Mouse (Mus musculus) neural tube, embryonic 10.5 days (tissue): ENCODE measurements around the gene Tcf25.
"Not testable (repeated sequence)": the region's sequence is repeated elsewhere in the genome, so short reads cannot be mapped to it uniquely, and the experiment has no call there.

Source experiments
- DNase-seq: peaks from one replicate; pipeline ENCODE4 v3.0.0-alpha.2; 2017; ENCODE audit warnings: low spot score; ENCODE audit errors: extremely low spot score

The Tcf25 gene

GRCm38 (mm10) chr8:123410788-123411187, 37.2 kb downstream of the Tcf25 start:
- DNase-seq = no peak

- DNase-seq = peak; percentile 72
These were observed 37.7 kb downstream of the Tcf25 start, which contains the start of gene Tubb3 for GRCm38 (mm10) chr8:123411246-123411645. TSS of gene Tubb3 (plus strand) at chr8:123411424.

GRCm38 (mm10) chr8:123411781-123412327, 38.3 kb downstream of the Tcf25 start:
- no peak for DNase-seq

- DNase-seq = peak; percentile 56
These were observed 39.1 kb downstream of the Tcf25 start for GRCm38 (mm10) chr8:123412560-123413170.

- peak; percentile 58 for DNase-seq
These were observed 40.7 kb downstream of the Tcf25 start for GRCm38 (mm10) chr8:123414255-123414654.

DNA sequence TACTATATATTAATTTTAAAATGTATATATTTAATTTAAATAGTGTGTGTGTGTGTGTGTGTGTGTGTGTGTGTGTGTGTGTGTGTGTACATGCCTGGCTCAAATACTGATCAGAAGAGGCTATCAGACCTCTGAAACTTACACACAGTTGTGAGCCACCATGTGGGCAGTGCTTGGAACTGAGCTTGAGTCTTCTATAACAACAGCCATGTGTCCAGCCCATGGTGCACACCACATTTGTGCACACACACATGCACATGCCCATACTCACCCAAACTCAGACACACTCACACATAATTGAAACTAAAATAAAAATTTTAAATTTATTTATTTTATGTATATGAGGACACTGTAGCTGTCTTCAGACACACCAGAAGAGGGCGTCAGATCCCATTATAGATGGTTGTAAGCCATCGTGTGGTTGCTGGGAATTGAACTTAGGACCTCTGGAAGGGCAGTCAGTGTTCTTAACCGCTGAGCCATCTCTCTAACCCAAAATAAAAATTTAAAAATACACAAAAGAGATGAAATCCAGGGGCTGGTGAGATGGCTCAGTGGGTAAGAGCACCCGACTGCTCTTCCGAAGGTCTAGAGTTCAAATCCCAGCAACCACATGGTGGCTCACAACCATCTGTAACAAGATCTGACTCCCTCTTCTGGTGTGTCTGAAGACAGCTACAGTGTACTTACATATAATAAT, 41.6 kb downstream of the Tcf25 start:
- not testable (repeated sequence) for DNase-seq

GRCm38 (mm10) chr8:123415967-123416943, 42.7 kb downstream of the Tcf25 start:
- DNase-seq = no peak

DNA sequence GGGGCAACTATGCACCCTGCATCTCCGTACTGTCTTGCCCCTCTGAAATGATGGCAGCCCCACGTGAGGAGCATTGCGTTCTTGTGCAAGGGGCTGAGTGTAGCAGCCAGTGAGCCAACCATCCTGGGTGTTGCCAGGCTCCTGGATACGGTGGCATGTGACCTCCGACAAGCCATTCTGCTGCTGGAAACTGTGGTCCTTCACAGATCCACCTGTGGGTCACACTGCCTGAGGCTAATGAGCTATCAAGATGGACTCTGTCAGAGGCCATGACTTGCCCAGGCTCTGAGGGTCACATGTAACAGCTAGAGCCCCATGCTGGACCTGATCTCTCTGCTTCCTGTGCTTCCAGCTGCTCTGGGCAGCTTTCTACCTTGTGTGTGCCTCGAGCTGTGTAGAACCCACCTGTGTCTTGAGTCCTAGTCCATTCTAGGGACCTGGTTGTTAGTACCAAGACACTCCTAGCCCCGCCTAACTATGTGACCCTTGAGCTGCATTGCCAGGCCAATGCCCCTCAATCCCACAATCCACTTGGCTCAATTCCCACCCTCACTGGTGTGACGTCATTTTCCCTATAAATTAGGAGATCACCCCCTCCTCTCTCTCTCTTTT, 43.5 kb downstream of the Tcf25 start:
- no peak for DNase-seq

- DNase-seq = no peak
These were observed 46.2 kb downstream of the Tcf25 start for GRCm38 (mm10) chr8:123419711-123420110.

DNA sequence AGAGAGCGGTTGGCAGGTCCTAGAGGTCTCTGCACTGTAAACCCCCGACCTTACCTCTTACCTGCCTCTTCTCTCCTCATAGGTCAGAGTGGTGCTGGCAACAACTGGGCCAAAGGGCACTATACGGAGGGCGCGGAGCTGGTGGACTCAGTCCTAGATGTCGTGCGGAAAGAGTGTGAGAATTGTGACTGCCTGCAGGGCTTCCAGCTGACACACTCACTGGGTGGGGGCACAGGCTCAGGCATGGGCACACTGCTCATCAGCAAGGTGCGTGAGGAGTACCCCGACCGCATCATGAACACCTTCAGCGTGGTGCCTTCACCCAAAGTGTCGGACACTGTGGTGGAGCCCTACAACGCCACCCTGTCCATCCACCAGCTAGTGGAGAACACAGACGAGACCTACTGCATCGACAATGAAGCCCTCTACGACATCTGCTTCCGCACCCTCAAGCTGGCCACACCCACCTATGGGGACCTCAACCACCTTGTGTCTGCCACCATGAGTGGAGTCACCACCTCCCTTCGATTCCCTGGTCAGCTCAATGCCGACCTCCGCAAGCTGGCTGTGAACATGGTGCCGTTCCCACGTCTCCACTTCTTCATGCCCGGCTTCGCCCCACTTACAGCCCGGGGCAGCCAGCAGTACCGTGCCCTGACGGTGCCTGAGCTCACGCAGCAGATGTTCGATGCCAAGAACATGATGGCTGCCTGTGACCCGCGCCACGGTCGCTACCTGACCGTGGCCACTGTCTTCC, 47.1 kb downstream of the Tcf25 start:
- no peak for DNase-seq

DNA sequence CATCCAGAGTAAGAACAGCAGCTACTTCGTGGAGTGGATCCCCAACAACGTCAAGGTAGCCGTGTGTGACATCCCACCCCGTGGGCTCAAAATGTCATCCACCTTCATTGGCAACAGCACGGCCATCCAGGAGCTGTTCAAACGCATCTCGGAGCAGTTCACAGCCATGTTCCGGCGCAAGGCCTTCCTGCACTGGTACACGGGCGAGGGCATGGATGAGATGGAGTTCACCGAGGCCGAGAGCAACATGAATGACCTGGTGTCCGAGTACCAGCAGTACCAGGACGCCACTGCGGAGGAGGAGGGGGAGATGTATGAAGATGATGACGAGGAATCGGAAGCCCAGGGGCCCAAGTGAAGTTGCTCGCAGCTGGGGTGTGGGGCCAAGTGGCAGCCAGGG, 47.8 kb downstream of the Tcf25 start:
- DNase-seq = no peak

- DNase-seq = peak; percentile 69
These were observed 48.7 kb downstream of the Tcf25 start for GRCm38 (mm10) chr8:123422056-123422780.

GRCm38 (mm10) chr8:123422781-123423159, 49.2 kb downstream of the Tcf25 start:
- no peak for DNase-seq

- DNase-seq = no peak
These were observed 49.9 kb downstream of the Tcf25 start, which contains the start of gene Def8 for GRCm38 (mm10) chr8:123423441-123423840. TSS of gene Def8 (plus strand) at chr8:123423527.

DNA sequence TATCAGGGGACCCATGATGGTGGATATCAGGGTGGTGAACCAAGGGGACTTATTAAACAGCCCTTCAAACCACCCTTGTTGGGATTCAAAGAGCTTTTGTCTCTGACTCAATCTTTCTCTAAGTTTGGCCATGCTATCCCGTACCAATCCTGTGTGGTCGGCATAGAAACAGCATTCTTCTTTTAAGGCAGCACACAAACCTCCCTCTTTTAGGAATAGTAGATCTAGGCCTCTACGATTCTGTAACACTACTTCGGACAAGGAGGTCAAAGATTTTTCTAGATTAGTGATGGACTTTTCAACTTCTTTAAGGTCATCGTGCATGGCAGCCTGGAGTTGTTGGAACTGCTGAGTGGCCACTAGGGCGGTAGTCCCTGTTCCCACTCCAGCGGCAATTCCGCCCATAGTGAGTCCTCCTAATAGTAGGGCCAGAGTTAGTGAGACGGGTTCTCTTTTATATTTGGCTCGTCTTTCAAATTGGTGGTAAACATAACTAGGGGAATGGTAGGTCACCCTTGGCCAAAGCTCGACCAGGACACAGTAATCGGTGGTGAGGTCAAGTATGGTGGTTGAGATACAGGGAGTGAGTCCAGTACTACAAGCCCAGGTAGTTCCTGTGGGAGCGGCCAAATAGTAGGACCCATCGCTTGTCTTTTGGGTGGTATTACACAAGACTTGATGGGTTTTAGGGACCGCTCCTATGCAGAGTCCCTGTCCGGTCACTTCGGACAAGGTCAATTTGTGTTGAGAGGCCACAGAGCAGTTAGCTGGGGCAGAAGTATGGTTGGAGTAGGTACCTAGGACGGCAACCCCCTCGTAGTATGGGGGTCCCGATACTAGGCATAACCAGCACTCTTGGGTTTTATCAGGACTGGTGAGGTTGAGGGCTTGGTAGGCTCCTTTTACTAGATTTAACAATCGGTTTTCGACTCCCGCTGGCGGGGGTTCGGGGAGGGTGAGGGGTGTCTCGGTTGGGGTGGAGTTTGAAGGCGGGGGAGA, 53.3 kb downstream of the Tcf25 start:
- no peak for DNase-seq

- DNase-seq = no peak
These were observed 54.2 kb downstream of the Tcf25 start for GRCm38 (mm10) chr8:123427639-123428275.

DNA sequence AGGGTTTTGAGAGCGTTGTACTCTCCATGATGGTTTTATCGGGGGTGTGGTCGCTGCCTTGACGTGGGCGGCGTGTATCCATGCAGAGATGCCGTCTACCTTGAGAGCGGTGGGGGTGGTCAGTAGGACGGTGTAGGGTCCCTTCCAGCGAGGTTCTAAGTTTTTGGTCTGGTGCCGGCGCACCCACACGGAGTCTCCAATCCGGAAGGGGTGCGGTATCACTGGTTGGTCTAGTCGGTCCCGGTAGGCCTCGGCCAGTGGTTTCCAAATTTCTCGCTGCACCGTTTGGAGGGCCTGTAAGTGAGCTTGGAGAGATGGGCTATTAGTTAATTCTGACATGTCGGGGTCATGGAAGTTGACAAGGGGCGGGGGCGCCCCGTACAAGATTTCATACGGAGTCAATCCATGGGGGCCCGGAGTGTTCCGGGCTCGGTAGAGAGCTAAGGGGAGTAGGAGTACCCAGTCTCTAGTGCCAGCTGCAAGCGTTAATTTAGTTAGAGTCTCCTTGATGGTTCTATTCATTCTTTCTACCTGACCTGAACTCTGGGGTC, 54.9 kb downstream of the Tcf25 start:
- DNase-seq = no peak
